Mouse (Mus musculus) layer of hippocampus, adult 9-11 months (tissue): ENCODE data around the gene Pigs.

Source experiments
- DNase-seq: peaks from one replicate; pipeline ENCODE4 v3.0.0; 2022

The Pigs gene

DNA sequence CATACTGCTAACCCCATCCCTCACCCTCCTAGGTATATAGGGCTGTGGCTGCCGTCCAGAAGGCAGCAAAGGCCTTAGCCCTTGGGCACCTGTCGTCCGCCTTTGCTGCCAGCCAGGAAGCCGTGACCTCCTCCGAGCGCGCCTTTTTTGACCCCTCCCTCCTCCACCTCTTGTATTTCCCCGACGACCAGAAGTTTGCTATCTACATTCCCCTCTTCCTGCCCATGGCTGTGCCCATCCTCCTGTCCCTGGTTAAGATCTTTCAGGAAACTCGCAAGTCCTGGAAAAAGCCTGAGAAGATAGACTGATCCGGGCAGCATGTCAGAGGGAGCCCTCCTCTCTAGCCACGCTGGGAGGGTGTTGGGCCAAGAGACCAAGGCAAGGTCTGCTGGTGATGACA lies 13.5 kb downstream of the Pigs start:
- DNase-seq, result no peak

DNA sequence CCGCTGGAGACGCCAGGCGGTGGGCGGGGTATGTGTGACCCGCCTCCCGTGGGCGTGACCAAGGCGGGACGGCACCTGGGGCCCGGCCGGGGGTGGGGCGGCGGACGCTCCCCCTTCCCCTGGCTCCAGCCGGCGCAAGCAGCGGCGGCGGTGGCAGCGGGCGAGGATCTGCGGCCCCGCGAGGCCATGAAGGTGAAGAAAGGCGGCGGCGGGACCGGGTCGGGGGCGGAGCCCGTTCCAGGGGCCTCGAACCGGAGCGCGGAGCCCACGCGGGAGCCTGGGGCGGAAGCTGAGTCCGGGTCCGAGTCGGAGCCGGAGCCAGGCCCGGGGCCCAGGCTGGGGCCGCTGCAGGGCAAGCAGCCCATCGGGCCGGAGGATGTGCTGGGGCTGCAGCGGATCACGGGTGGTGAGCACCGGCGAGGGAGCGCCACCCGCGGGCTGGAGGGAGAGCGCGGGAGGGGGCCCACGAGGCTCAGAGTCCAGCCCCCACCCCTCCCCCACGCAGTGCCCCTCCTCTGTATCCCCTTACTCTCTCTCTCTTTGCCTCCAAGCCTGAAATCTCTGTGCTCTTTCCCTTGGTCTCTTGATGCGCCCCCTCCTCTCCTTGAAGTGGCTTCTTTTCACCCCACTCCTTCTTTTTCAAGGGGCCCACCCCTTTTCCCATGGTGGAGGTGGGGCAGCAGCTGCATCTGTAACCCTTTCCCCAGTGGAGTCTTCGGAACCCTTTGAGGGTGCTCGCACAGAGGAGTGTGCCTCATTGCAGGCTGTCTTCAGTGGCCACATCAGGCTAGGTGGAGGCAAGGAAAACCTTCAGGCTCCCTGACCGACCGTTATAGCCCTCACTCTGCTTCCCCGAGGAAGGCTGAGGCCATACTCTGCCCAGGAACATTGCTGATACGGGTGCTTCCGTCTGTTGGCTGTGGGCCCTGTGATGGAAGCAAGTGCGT lies 15.4 kb downstream of the Pigs start, which contains the start of gene Unc119:
TSS of gene Unc119 (plus strand) at position 102 of the 947 bp plus-strand sequence.
- peak; percentile 54 for DNase-seq

DNA sequence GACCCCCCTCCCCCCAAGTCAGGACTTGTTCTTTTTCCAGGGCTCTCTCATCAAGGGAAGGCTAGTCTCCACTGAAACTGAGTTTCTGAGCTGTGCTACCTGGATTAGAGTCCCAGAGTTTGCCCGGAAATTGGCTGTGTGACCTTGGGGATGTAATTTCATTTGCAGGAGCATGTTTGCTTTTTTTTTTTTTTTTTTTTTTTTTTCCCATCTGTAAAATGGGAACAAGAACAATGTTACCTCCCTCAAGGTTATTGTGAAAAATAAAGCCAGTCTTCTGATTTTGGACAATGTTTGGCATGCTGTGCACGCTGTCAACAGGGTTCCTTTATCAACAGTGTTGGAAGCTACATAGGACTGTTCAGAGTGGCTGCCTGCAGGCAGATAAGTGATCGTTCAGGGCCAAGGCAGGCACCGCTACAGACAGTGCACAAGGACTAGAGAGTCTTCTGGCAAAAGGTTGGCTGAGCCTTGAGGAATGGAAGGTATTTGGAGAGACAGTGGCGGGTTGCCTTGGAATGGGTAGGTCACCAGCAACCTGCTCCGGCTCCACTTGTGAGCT lies 16.2 kb downstream of the Pigs start:
- DNase-seq, result no peak

- no peak for DNase-seq
Observed at GRCm38 (mm10) chr11:78344890-78345715, 16.9 kb downstream of the Pigs start.

- no peak for DNase-seq
Observed at GRCm38 (mm10) chr11:78345801-78346200, 17.6 kb downstream of the Pigs start.

DNA sequence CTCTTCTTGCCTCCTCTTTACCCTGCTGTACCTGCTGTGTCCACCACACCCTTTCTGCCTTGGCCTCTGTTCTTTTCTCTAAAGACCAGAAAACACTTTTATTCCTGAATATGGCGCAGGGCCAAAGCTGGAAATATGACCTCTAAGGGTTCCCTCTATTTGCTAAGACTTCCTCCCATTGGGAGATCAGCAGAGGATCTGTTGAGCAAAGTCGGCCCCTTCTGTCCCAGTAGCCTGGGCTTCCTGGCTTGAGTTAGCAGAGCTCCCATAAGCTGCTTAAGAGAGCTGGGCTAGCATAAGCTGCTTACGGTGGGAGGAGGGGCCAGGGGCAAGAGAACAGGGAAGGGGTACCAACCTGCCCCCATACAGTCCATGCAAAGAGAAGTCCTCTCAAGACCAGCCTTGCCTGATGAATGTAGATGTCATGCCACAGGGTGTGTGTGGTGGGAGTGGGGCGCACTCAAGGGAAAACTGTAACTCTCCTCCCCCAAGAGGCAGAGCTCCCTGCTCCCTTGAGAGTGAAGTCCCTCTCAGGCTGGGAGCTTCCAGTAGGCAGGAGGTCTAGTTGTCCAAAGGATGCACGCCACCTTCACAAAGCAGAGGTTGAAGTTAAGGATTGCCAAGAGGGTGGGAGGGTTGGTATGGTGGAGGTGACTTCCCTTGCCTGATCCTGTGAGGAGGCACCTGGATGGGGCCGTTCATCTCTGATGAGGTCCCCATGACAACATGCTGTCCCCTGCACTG lies 18.3 kb downstream of the Pigs start:
- no peak for DNase-seq

GRCm38 (mm10) chr11:78347070-78347754 lies 19.0 kb downstream of the Pigs start:
- peak; percentile 54 for DNase-seq

GRCm38 (mm10) chr11:78347908-78348307 lies 19.7 kb downstream of the Pigs start:
- DNase-seq, result no peak

GRCm38 (mm10) chr11:78348474-78348873 lies 20.3 kb downstream of the Pigs start:
- no peak for DNase-seq

GRCm38 (mm10) chr11:78349441-78350358 lies 21.5 kb downstream of the Pigs start:
- DNase-seq, result no peak

GRCm38 (mm10) chr11:78353081-78353480 lies 24.9 kb downstream of the Pigs start:
- DNase-seq, result no peak

DNA sequence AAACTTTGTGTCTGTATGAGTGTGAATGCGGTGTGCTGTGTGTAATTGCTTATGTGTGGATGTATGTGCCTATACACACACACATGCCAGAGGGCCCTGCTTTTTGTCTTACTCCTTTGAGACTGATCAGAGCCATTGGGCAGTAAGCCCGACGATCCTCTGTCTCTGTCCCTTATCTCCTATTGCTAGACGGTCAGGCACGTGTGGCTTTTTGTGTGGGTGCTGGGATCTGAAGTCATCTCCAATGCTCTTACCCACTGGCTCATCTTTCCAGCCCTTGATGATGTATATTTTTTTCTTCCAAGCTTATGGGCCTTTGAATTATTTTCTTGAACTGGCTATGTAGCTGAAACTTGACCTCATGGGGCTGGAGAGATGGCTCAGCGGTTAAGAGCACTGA lies 26.7 kb downstream of the Pigs start:
- no peak for DNase-seq

- DNase-seq, result no peak
Observed at GRCm38 (mm10) chr11:78355471-78356238, 27.4 kb downstream of the Pigs start.

DNA sequence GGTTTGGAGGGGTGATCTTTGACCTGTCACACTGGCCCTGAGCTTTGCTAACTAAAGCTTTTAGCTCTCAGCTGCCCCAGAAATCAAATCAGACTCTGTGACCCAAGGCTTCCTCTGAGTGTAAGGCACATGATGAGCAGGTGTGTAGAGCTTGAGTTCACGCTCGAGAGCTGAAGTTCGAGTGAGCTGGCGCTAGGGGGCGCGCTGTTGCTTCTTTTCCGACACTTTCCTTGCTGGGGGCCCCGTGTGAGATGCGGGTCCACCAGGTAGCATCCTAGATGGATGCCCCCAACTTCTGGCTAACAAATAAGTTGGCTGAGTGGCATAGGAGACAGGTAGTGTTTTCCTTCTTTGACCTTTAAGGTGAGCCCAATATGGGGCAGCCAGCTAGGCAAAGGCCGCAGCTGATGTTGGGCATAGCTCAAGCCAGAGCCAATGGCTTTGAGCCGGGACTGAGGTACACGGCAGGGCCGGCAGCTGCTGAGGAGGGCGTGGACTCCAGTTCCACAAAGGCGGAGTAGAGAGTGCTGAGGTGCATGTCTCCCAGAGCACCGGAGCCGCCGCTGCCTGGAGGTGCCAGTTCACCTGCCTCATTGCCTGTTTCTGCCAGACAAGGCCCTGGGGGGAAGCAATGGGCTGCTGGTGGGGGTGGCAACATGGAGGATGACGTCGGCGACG lies 30.3 kb downstream of the Pigs start:
- no peak for DNase-seq

- DNase-seq, result peak; percentile 66
Observed at GRCm38 (mm10) chr11:78360125-78360788, 32.0 kb downstream of the Pigs start.

GRCm38 (mm10) chr11:78360789-78361131 lies 32.5 kb downstream of the Pigs start:
- DNase-seq, result no peak

GRCm38 (mm10) chr11:78363309-78364007 lies 35.2 kb downstream of the Pigs start:
- DNase-seq, result no peak

DNA sequence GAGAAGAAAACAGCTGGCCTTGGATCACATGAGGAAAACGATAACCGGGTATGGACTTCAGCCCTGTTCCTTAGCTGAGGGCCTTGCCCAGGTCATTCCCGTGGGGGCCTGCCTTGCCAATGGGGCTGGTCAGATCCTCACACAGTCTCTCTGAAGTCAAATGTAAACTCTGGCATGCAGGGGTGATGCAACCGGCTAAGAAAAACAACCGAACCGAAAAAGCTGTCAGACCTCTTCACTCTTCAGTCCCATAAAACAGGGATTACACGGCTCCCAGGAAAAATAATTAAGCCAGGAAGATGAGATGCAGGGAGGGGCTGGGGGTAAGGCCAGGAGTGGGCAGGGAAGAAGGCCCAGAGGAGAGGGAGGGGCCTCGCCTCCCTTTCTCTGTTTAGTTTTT lies 35.9 kb downstream of the Pigs start:
- DNase-seq, result no peak
